Mouse (Mus musculus) intestine, embryonic 14.5 days (tissue): ENCODE data around the gene Tmprss12. TPM values are rescaled to one million over a fixed set of nuclear protein-coding genes. Genes with fewer than 3 reads are reported as not detected.
"Not testable (repeated sequence)": the region's sequence is repeated elsewhere in the genome, so short reads cannot be mapped to it uniquely, and the experiment has no call there.

ENCODE experiments used
- ATAC-seq: fragments of 200-750 bp; cut with Nextera tagmentation; replicated peaks from 2 replicates; pipeline ENCODE4 v1.8.0; 2017; ENCODE audit warnings: low read depth, moderate number of reproducible peaks, moderate TSS enrichment, moderate library complexity; ENCODE audit not compliant: low FRiP score, low TSS enrichment
- DNase-seq: peaks from one replicate; pipeline ENCODE4 v3.0.0-alpha.2; 2018; ENCODE audit warnings: low spot score
- H3K27ac ChIP-seq: fragments of 300-500 bp; sonication (generic); 2 replicates; pipeline ENCODE4 v1.5.1; 2014; ENCODE audit warnings: low read depth, mild to moderate bottlenecking, control low read depth
- H3K27me3 ChIP-seq: fragments of 300-500 bp; sonication (generic); replicated peaks from 2 replicates; pipeline ENCODE4 v1.6.1; 2014; ENCODE audit warnings: low read length, control low read depth; ENCODE audit not compliant: control insufficient read depth, insufficient read depth
- H3K36me3 ChIP-seq: fragments of 300-500 bp; sonication (generic); 2 replicates; pipeline ENCODE4 v1.6.1; 2014; ENCODE audit warnings: low read length, control low read depth; ENCODE audit not compliant: control insufficient read depth, insufficient read depth
- H3K4me1 ChIP-seq: fragments of 300-500 bp; sonication (generic); replicated peaks from 2 replicates; pipeline ENCODE4 v1.6.1; 2014; ENCODE audit warnings: low read length, control low read depth, mixed read lengths; ENCODE audit not compliant: control insufficient read depth, insufficient read depth
- H3K4me2 ChIP-seq: fragments of 300-500 bp; sonication (generic); 2 replicates; pipeline ENCODE4 v1.6.1; 2014; ENCODE audit warnings: low read length
- H3K4me3 ChIP-seq: fragments of 300-500 bp; sonication (generic); 2 replicates; pipeline ENCODE4 v1.5.1; 2014; ENCODE audit warnings: low read depth, low read length, control low read depth, mixed read lengths
- H3K9ac ChIP-seq: fragments of 300-500 bp; sonication (generic); 2 replicates; pipeline ENCODE4 v1.6.1; 2014; ENCODE audit warnings: mild to moderate bottlenecking, low read length
- H3K9me3 ChIP-seq: fragments of 300-500 bp; sonication (generic); 2 replicates; pipeline ENCODE4 v1.6.1; 2016; ENCODE audit warnings: low read length, control low read depth; ENCODE audit not compliant: control insufficient read depth
- WGBS: fragments of 180-500 bp; shearing (Covaris S2); extraction: QIAGEN DNeasy Blood & Tissue Kit; methylation state at CpG from one replicate; pipeline ENCODE4 v1.1.7; 2014; 5-methylcytosine and 5-hydroxymethylcytosine counted together
- polyA plus RNA-seq: library from polyadenylated mRNA; unstranded; fragments of >200 nt; fragmentation: Nextera tagmentation; extraction: Ambion mirVana; gene quantifications from 2 replicates; pipeline ENCODE4 v1.2.1, GENCODE M21; 2014

The Tmprss12 gene
- polyA plus RNA-seq, 1 experiment from 2014 or later, result not detected

DNA sequence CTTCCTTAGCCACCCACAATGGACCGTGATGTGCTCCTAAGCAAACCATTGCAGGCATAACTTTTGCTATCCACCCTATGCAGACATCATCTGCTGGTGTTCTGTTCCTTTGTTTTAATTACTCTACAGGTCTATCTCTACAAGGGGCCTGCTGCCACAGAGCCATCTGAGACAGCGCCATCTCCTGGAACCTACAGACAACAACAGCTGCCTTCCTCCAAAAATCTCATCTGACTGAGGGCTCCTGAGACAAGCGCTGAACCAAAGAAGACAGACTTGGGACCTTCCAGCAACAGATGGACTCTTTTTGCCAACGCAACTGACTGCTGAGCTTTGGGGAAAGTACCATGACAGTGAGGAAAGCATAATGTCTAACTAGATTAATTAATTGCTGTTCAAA lies 47.5 kb downstream of the Tmprss12 start:
- H3K4me1 ChIP-seq, H3K4me3 ChIP-seq, H3K27me3 ChIP-seq, H3K9me3 ChIP-seq, ATAC-seq, H3K27ac ChIP-seq, DNase-seq, H3K9ac ChIP-seq, H3K36me3 ChIP-seq, H3K4me2 ChIP-seq: not testable (repeated sequence)
- 66% methylated on average over 3 of the region's 4 CpGs for WGBS

DNA sequence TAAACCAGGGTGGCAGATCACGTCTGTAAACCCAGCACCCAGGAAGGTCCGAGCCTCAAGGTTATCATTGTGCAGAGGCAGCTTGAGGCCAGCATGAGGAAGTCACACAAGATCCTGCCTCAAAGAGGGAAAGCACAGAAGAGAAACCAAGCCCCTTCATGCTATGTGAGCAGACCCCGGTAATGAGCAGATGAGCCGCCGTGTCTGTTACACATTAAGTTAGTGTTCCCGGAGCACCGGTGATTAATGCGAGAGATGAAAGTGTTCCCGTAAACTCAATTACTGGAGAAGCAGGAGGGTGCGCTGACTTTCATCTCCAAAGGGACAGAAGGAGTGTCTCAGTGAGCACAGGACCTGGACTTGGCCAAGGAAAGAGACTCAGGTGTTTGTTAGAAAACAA lies 48.7 kb downstream of the Tmprss12 start:
- not testable (repeated sequence) for H3K36me3 ChIP-seq, H3K27me3 ChIP-seq, H3K4me2 ChIP-seq, H3K4me1 ChIP-seq, H3K27ac ChIP-seq, DNase-seq, ATAC-seq, H3K9me3 ChIP-seq, H3K4me3 ChIP-seq, H3K9ac ChIP-seq
- WGBS, result 52% methylated on average over 10 of the region's 10 CpGs

DNA sequence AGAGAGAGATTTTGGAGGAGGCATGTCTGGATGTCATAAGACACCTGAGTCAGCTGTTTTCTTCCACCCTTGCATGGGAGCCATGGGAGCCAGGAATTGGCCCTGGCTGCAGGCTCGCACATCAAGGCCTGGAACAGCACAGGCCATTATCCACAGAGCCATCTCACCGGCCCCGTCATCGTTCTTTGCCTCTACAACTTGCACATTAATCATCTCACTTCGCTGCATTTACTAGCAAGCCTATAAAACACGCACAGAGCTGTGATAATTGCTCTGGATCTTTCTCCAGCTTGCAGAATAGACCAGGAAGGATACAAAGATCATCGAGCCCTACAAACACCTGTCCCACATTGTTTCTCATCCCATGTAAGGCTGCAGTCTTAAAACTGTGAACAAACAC lies 50.1 kb downstream of the Tmprss12 start:
- 66% methylated on average over 7 of the region's 7 CpGs for WGBS
- Histone ChIP-seq H3K9me3 (no peaks in the 10 kb centered on the region), H3K4me1 (no peaks in the 10 kb centered on the region), H3K27me3 (no peaks in the 10 kb centered on the region), H3K4me2 (no peak overlapping the region), H3K27ac (no peak overlapping the region), H3K4me3 (no peak overlapping the region), H3K36me3 (no peaks in the 10 kb centered on the region), H3K9ac (no peak overlapping the region)
- ATAC-seq, result no peak
- DNase-seq, result no peak

DNA sequence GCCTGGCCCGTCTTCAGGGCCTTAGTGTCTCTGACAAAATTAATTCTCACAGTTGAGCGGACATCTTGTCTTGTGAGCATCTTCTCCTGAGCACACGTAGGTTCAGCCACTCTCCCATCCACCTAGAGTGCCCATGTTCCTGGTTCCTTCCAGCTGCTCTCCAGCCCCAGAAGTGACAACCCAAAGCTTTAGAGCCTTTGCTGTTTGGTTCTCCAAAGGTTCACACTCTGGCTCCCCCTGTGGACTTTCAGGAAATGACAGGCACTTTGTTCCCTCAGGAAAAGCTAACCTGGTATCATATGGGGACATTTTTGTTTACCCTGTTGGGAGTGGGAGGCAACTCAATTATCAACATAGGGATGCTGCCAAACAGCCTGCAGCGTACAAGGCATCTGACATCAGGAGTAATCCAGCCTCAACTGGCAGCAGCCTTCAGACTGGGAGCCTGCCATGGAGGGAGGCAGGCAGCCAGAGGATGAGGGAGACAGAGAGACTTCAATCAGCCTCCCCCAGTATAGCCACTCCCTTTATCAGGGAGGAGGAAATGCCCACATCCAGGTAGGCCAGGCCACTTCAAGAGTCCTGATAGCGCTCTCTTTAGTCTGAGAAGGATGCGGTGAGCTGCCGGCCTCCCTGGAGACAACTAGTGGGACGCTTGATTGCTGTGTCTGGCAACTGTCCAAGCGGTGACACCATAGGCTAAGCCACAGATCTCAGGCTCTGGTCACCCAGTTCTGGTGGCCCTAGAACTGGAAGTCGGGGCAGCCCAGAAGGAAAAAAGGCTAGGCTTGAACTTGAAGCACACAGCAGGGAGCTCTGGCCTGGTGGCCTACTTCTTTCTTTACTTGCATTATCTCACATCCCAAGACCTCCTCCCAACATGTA lies 51.7 kb downstream of the Tmprss12 start:
- not testable (repeated sequence) for H3K4me2 ChIP-seq, H3K4me3 ChIP-seq, H3K36me3 ChIP-seq, DNase-seq, ATAC-seq, H3K9ac ChIP-seq, H3K9me3 ChIP-seq, H3K27me3 ChIP-seq, H3K27ac ChIP-seq, H3K4me1 ChIP-seq
- WGBS, result 37% methylated on average over 2 of the region's 10 CpGs

DNA sequence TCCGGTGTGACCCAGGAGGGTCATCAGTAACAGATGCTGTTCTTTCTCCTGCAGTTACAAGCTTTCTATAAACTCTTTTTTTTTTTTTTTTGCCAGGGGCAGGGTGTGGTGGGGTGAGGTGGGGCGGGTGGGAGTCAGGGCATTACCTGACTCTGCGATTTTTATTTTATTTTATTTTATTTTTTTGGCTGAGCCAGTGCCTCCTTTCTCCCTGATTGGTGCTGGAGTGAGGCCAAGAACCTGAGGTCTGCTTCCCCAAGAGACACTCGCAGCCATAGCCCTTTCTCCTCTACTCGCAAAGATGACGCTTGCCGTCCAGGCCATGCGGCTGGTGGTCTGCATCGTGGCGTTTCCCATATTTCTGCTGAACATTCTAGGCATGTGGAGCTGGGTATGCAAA lies 54.0 kb downstream of the Tmprss12 start, which contains the start of gene Mettl7a3:
Gene Mettl7a3, plus strand, starts transcription at position 301 of the 400 bp plus-strand sequence.
- no peak within 1 kb of the TSS for H3K4me2 ChIP-seq
- DNase-seq, result no peak
- 77% methylated on average over 10 of the region's 10 CpGs for WGBS
- no peaks in the 10 kb centered on the region for H3K27me3 ChIP-seq
- no peaks in the 10 kb centered on the region for H3K4me1 ChIP-seq
- no peak within 1 kb of the TSS for H3K4me3 ChIP-seq
- ATAC-seq, result no peak
- H3K9me3 ChIP-seq, result no peaks in the 10 kb centered on the region
- no peak within 1 kb of the TSS for H3K27ac ChIP-seq
- H3K36me3 ChIP-seq, result no peaks in the 10 kb centered on the region
- H3K9ac ChIP-seq, result no peak within 1 kb of the TSS

DNA sequence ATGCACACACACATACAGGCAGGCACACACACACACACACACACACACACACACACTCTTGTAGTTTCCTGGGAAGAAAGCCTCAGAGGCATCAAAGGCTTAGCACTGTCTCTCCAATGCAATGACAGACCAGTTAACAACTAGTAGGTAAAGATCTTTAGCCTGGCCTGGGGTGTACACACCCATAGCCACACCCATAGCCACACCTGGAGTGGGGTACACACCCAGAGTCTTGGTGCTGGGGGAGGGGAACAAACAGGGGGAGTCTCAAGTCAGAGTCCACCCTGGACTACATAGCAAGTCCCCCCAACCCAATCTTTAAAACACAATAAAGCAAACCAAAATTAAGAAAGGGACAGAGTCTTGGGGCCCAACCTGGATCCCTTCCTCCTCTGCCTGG lies 56.7 kb downstream of the Tmprss12 start:
- H3K27me3 ChIP-seq, H3K27ac ChIP-seq, H3K4me2 ChIP-seq, ATAC-seq, H3K9ac ChIP-seq, H3K4me3 ChIP-seq, H3K4me1 ChIP-seq, H3K9me3 ChIP-seq, H3K36me3 ChIP-seq, DNase-seq: not testable (repeated sequence)

DNA sequence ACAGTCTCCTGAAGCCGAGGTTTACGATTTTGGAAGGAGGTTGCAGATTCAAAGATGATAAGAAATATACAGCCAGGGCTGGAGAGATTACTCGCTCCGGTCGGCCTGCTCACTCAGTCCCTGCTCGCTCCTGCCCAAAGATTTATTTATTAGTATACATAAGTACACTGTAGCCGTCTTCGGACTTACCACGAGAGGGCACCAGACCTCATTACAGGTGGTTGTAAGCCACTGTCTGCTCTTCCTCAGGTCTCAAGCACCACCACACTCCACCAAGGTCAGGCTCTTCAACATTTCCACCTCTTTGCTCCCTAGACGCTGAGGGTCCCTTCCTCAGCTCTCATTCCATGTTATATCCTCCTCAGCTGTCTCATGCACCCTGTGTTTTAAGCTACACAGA lies 57.2 kb downstream of the Tmprss12 start:
- WGBS, result 22% methylated on average over 9 of the region's 10 CpGs
- peak; percentile 55; the same call in 1 of the 2 replicates for ATAC-seq
- H3K9me3 ChIP-seq, result not testable (repeated sequence)

DNA sequence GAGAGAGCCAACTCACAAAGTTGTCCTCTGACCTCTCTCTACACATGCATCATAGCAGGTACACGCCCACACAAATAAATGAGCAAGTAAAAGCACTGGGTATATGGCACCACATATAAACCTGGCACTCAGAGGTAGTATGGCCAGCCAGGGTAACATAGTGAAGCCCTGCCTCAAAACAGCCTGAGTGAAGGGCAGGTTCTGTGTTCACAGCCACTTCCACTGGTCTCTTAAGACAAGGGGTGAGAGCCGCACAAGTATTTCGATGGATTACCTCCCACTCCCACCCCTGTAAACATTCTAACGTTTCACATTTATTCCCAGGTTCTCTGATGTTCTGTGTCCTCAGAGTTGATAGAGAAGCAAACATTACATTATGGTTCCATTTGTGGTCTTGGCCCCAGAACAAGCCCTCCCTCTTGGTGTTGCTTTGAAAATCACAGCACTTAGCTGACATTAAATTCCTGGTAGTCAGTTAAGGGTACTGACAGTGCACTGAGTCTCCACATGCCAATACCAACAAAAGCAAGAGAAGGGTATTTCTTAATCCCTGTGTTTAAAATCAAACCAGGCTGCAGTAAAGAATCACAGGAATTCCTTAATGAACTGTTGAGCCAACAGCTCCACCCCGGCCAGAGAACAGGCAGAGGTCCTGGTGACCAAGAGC lies 60.8 kb downstream of the Tmprss12 start:
- WGBS, result 40% methylated on average over 4 of the region's 5 CpGs
- not testable (repeated sequence) for H3K9me3 ChIP-seq, H3K27me3 ChIP-seq, DNase-seq, ATAC-seq, H3K27ac ChIP-seq, H3K36me3 ChIP-seq, H3K4me2 ChIP-seq, H3K9ac ChIP-seq, H3K4me1 ChIP-seq, H3K4me3 ChIP-seq

More for the DNA sequence above, 57.2 kb downstream of the Tmprss12 start:
- H3K4me2 ChIP-seq, H3K4me3 ChIP-seq, H3K27me3 ChIP-seq, H3K9ac ChIP-seq, H3K27ac ChIP-seq, H3K4me1 ChIP-seq, DNase-seq, H3K36me3 ChIP-seq: not testable (repeated sequence)
